Mouse (Mus musculus) hindbrain, embryonic 14.5 days (tissue): ENCODE results near the gene Bfar. TPM values are rescaled to one million over a fixed set of nuclear protein-coding genes. Genes with fewer than 3 reads are reported as not detected.
"Not testable (repeated sequence)": the region's sequence is repeated elsewhere in the genome, so short reads cannot be mapped to it uniquely, and the experiment has no call there.

Experiments
- ATAC-seq: fragments of 200-750 bp; cut with Nextera tagmentation; 2 replicates; pipeline ENCODE4 v1.8.0; 2017; ENCODE audit warnings: moderate number of reproducible peaks, mild to moderate bottlenecking, moderate TSS enrichment, moderate library complexity; ENCODE audit not compliant: low FRiP score
- DNase-seq: peaks from one replicate; pipeline ENCODE4 v3.0.0-alpha.2; 2015; ENCODE audit warnings: low spot score
- H3K27ac ChIP-seq: fragments of 300-500 bp; sonication (generic); 2 replicates; pipeline ENCODE4 v1.5.1; 2014; ENCODE audit warnings: mild to moderate bottlenecking, moderate library complexity
- H3K27me3 ChIP-seq: fragments of 300-500 bp; sonication (generic); 2 replicates; pipeline ENCODE4 v1.6.1; 2014; ENCODE audit warnings: mild to moderate bottlenecking, low read length, mixed read lengths; ENCODE audit not compliant: control insufficient read depth, insufficient read depth
- H3K36me3 ChIP-seq: fragments of 300-500 bp; sonication (generic); replicated peaks from 2 replicates; pipeline ENCODE4 v1.6.1; 2014; ENCODE audit not compliant: control insufficient read depth, insufficient read depth
- H3K4me1 ChIP-seq: fragments of 300-500 bp; sonication (generic); replicated peaks from 2 replicates; pipeline ENCODE4 v1.6.1; 2014; ENCODE audit warnings: antibody characterized with exemption, low read length, mixed read lengths; ENCODE audit not compliant: control insufficient read depth, insufficient read depth
- H3K4me2 ChIP-seq: fragments of 300-500 bp; sonication (generic); replicated peaks from 2 replicates; pipeline ENCODE4 v1.6.1; 2014; ENCODE audit warnings: mild to moderate bottlenecking, moderate library complexity
- H3K4me3 ChIP-seq: fragments of 300-500 bp; sonication (generic); replicated peaks from 2 replicates; pipeline ENCODE4 v1.5.1; 2014; ENCODE audit warnings: mild to moderate bottlenecking, low read length
- H3K9ac ChIP-seq: fragments of 300-500 bp; sonication (generic); 2 replicates; pipeline ENCODE4 v1.6.1; 2014
- H3K9me3 ChIP-seq: fragments of 300-500 bp; sonication (generic); 2 replicates; pipeline ENCODE4 v1.6.1; 2016; ENCODE audit warnings: low read length; ENCODE audit not compliant: control insufficient read depth
- WGBS: fragments of 180-500 bp; shearing (Covaris S2); extraction: QIAGEN DNeasy Blood & Tissue Kit; methylation state at CpG from one replicate; pipeline ENCODE4 v1.1.7; 2014; 5-methylcytosine and 5-hydroxymethylcytosine counted together
- polyA plus RNA-seq: library from polyadenylated mRNA; unstranded; fragments of >200 nt; fragmentation: Nextera tagmentation; extraction: Ambion mirVana; gene quantifications from 2 replicates; pipeline ENCODE4 v1.2.1, GENCODE M21; 2014

Gene Bfar
- polyA plus RNA-seq, 1 experiment from 2014 or later = 50.4 TPM

- Histone ChIP-seq H3K9me3 (no peaks in the 10 kb centered on the region), H3K4me1 (peaks cover 13% of the 10 kb centered on the region)
Observed at GRCm38 (mm10) chr16:13667878-13668343, 3.7 kb upstream of the Bfar start, which contains the start of gene Parn. TSS of gene Parn (minus strand) at chr16:13668170.

DNA sequence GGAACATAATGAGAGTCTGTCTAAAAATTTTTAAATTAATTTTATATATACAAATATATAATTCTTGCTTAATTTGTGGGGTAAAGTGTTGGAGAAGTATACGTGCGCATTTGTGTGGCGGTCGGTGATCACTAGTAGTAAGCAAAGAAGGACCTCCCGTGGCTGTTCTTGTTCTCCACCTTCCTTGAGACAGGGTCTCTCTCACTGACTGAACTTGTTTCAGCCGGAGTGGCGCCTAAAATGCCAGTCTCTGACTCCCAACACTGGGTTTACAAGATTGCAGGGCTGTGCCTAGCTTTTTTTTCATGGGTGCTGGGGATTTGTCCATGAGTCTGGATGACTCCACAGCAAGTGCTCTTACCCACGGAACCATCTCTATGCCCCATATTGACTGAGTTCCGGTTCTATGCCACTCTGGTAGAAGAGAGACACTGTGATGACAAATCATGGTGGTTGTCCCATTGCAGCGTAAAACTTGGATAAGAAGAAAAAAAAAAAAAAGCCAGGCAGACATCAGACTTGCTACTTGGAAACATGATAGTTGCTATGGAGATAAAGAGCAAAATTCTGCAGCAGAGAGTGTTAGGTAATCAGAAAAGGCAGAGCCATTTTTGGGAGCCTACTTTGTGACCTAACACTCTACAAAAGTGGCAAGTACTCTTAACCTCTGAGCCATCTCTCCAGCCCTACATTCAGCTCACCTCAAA lies 3.1 kb upstream of the Bfar start:
- Histone ChIP-seq H3K27me3 (no peaks in the 10 kb centered on the region), H3K9me3 (no peaks in the 10 kb centered on the region), H3K27ac (peak overlapping the region; percentile 17; the same call in 1 of the 2 replicates), H3K4me3 (peak overlapping the region; percentile 49), H3K4me1 (peaks cover 16% of the 10 kb centered on the region), H3K36me3 (peaks cover 18% of the 10 kb centered on the region; the same call in 1 of the 2 replicates), H3K4me2 (peak overlapping the region; percentile 77), H3K9ac (peak overlapping the region; percentile 72; the same call in 1 of the 2 replicates)
- no peak for ATAC-seq
- DNase-seq = no peak
- 80% methylated on average over 10 of the region's 10 CpGs for WGBS

More at GRCm38 (mm10) chr16:13667878-13668343, 3.7 kb upstream of the Bfar start, which contains the start of gene Parn:
- ATAC-seq = peak; percentile 90
- Histone ChIP-seq H3K36me3 (peaks cover 25% of the 10 kb centered on the region; the same call in 1 of the 2 replicates), H3K27ac (peak within 1 kb of the TSS; percentile 77), H3K4me2 (peak within 1 kb of the TSS; percentile 77), H3K27me3 (no peaks in the 10 kb centered on the region), H3K4me3 (peak within 1 kb of the TSS; percentile 49), H3K9ac (peak within 1 kb of the TSS; percentile 72)
- peak; percentile 94 for DNase-seq
- under 1% methylated on average over 35 of the region's 35 CpGs for WGBS

DNA sequence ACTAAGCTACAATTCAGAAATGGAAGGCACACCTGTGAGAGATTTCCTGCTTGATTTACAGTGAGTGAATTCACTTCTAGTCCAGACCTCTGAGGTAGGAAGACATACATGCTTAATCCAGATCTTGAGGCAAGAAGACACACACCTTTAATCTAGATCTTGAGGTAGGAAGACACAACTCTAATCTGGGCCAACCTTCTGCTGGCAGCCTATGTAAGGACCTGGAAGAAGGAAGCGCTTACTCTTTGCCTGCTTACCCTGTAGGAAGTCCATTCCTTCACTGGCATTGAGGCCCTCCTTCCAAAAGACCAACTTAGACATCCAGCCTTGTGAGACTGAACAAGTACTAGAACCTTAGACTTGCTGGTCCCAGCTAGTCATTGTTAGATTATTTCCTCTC lies 2.4 kb upstream of the Bfar start:
- no peak overlapping the region for H3K27ac ChIP-seq
- peaks cover 16% of the 10 kb centered on the region; the same call in 1 of the 2 replicates for H3K36me3 ChIP-seq
- H3K27me3 ChIP-seq = no peaks in the 10 kb centered on the region
- no peak for ATAC-seq
- no peak for DNase-seq
- H3K9ac ChIP-seq = no peak overlapping the region
- no peaks in the 10 kb centered on the region for H3K9me3 ChIP-seq
- no peak overlapping the region for H3K4me3 ChIP-seq
- WGBS = 90% methylated on average over 1 of the region's 1 CpGs
- H3K4me2 ChIP-seq = no peak overlapping the region
- H3K4me1 ChIP-seq = peaks cover 16% of the 10 kb centered on the region

- not testable (repeated sequence) for H3K27me3 ChIP-seq, H3K27ac ChIP-seq, H3K4me3 ChIP-seq, DNase-seq, ATAC-seq, H3K36me3 ChIP-seq, H3K9me3 ChIP-seq, H3K9ac ChIP-seq
- 81% methylated on average over 5 of the region's 5 CpGs for WGBS
- H3K4me1 ChIP-seq = peaks cover 16% of the 10 kb centered on the region
- H3K4me2 ChIP-seq = peak overlapping the region; percentile 86
Observed at GRCm38 (mm10) chr16:13670896-13671295, 762 bp upstream of the Bfar start.

DNA sequence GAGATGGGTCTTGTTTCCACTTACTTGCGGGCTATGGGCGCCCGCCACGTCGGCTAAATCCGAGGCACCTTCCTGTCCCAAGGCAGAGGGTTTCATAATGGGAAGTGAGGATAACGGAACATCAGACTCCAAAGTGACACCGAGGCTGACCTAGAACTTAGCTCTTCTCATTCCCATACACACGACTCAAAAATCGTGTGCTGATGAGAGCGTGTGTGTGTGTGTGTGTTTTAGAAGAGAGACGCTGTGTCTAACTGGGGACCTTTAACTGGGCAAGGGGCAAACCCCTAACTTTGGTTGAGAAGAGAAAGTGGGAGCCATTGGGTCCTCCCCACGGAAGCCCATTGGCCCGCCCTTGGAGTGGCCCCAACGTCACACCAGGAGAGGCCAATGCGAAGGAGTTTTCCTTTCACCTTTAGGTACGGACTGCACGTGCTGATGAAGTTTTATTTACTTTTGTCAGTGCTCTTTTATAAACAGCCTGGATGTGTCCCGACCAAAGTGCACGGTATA lies 784 bp downstream of the Bfar start:
- H3K36me3 ChIP-seq = peaks cover 13% of the 10 kb centered on the region
- ATAC-seq = no peak
- H3K27ac ChIP-seq = peak overlapping the region; percentile 77; the same call in 1 of the 2 replicates

GRCm38 (mm10) chr16:13673114-13673513 lies 1.5 kb downstream of the Bfar start:
- DNase-seq (no peak), ATAC-seq (no peak)
- Histone ChIP-seq H3K9me3 (no peaks in the 10 kb centered on the region), H3K27ac (no peak overlapping the region), H3K4me2 (peak overlapping the region; percentile 86), H3K27me3 (no peaks in the 10 kb centered on the region), H3K9ac (peak overlapping the region; percentile 91; the same call in 1 of the 2 replicates), H3K4me3 (no peak overlapping the region), H3K36me3 (peaks cover 20% of the 10 kb centered on the region), H3K4me1 (peaks cover 9% of the 10 kb centered on the region)
- 81% methylated on average over 5 of the region's 5 CpGs for WGBS

More for the DNA sequence above, 784 bp downstream of the Bfar start:
- 3% methylated on average over 20 of the region's 20 CpGs for WGBS
- no peaks in the 10 kb centered on the region for H3K9me3 ChIP-seq
- peak; percentile 34 for DNase-seq
- H3K4me2 ChIP-seq = peak overlapping the region; percentile 86
- peaks cover 9% of the 10 kb centered on the region for H3K4me1 ChIP-seq
- H3K27me3 ChIP-seq = no peaks in the 10 kb centered on the region
- peak overlapping the region; percentile 91 for H3K9ac ChIP-seq
- H3K4me3 ChIP-seq = peak overlapping the region; percentile 96

DNA sequence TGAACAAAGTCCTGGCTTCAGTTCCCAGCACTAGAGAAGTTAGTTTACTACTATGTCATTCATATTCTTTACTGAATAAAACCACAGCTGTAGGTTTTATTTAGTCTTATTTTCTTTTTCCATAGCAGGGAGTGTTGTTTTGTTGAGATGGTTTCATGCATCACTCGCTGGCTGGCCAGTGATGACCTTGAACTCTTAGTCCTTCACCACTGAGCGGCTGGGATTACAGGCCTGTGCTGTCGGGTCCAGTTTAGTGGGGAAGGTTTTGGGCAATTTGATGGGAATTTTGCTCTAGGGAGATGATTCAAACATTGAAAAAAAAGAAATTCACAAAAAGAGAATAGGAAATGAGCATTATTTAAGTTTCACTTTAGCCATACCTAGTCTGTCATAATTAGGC lies 2.9 kb downstream of the Bfar start:
- ATAC-seq = no peak
- no peak overlapping the region for H3K4me2 ChIP-seq
- H3K4me3 ChIP-seq = no peak overlapping the region
- WGBS = 95% methylated on average over 3 of the region's 3 CpGs
- no peak overlapping the region for H3K9ac ChIP-seq
- H3K4me1 ChIP-seq = peaks cover 9% of the 10 kb centered on the region
- no peak overlapping the region for H3K27ac ChIP-seq
- DNase-seq = no peak
- H3K27me3 ChIP-seq = no peaks in the 10 kb centered on the region
- H3K9me3 ChIP-seq = no peaks in the 10 kb centered on the region
- peaks cover 28% of the 10 kb centered on the region for H3K36me3 ChIP-seq

DNA sequence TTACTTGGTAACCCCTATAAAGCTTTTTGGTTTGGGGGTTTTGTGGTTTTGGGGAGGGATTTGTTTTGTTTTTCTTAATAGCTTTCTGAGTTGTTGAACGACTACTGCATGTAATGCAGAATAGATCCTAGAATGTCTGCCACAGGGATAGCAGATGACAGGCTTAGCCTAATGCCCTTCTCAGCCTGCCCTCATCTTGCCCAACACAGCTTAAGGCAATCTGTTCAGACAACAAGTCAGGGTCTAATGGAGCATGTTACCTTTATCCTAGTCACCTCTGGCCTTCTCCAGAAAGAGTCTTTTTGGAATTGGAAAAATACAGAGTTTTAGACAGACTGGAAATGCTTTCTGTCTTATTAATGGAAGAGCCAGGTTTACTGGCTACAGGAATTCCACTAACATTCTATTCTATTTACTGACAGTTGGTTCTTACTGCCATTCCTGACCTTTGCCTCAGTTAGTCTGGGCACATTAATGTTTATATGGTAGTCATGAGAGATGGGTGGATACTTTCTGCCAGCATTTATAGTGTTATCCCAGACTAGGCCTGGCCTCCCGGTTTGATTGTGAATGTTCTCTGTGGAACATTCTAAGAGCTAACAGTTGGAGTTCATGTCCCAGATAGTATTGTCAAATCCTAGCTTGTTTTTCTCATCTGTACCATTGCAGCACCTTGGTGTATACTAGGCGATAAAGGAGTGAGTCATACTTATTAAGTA lies 7.1 kb downstream of the Bfar start:
- Histone ChIP-seq H3K4me2 (no peak overlapping the region), H3K36me3 (peaks cover 30% of the 10 kb centered on the region), H3K4me1 (no peaks in the 10 kb centered on the region), H3K27ac (no peak overlapping the region), H3K27me3 (no peaks in the 10 kb centered on the region), H3K9ac (no peak overlapping the region), H3K4me3 (no peak overlapping the region), H3K9me3 (no peaks in the 10 kb centered on the region)
- no peak for DNase-seq
- WGBS = 91% methylated on average over 3 of the region's 3 CpGs
- no peak for ATAC-seq

DNA sequence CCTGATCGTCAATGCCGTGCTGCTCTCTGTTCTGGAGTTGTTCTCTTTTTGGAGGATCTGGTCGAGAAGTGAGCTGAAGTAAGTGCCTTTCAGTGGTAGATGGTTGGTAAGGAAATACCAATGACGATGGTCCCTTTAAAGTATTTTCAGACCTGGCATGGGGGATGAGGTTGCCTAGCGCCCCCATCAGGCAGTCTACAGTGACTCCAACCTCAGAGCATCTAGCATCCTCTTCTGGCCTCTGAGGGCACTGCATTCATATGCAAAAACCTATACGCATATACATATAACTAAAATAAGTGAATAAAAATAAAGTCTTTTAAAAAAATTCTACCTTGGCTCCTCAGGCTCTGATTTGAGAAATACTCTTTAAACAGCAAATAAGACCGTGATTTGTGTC lies 27.3 kb downstream of the Bfar start:
- Histone ChIP-seq H3K9ac (no peak overlapping the region), H3K4me1 (no peaks in the 10 kb centered on the region), H3K4me2 (no peak overlapping the region), H3K36me3 (peaks cover 90% of the 10 kb centered on the region), H3K4me3 (no peak overlapping the region), H3K9me3 (no peaks in the 10 kb centered on the region), H3K27ac (no peak overlapping the region), H3K27me3 (no peaks in the 10 kb centered on the region)
- ATAC-seq (no peak), DNase-seq (no peak)
- 91% methylated on average over 7 of the region's 7 CpGs for WGBS
